Mouse (Mus musculus) midbrain, embryonic 13.5 days (tissue): ENCODE measurements around the gene Slf2. TPM values are rescaled to one million over a fixed set of nuclear protein-coding genes. Genes with fewer than 3 reads are reported as not detected.
A peak's percentile ranks its signal among the peaks of the same experiment; 100 is the strongest.

Source experiments
- ATAC-seq: fragments of 200-750 bp; cut with Nextera tagmentation; 2 replicates; pipeline ENCODE4 v1.8.0; 2017; ENCODE audit warnings: mild to moderate bottlenecking, moderate TSS enrichment, moderate library complexity
- H3K27ac ChIP-seq: fragments of 300-500 bp; sonication (generic); 2 replicates; pipeline ENCODE4 v1.5.1; 2015; ENCODE audit warnings: inconsistent platforms, mild to moderate bottlenecking, moderate library complexity
- H3K27me3 ChIP-seq: fragments of 300-500 bp; sonication (generic); 2 replicates; pipeline ENCODE4 v1.6.1; 2015; ENCODE audit warnings: mild to moderate bottlenecking, inconsistent platforms
- H3K36me3 ChIP-seq: fragments of 300-500 bp; sonication (generic); 2 replicates; pipeline ENCODE4 v1.6.1; 2015; ENCODE audit warnings: mild to moderate bottlenecking, inconsistent platforms
- H3K4me1 ChIP-seq: fragments of 300-500 bp; sonication (generic); replicated peaks from 2 replicates; pipeline ENCODE4 v1.6.1; 2015; ENCODE audit warnings: inconsistent platforms
- H3K4me2 ChIP-seq: fragments of 300-500 bp; sonication (generic); replicated peaks from 2 replicates; pipeline ENCODE4 v1.6.1; 2015; ENCODE audit warnings: moderate library complexity, mild to moderate bottlenecking, inconsistent platforms
- H3K4me3 ChIP-seq: fragments of 300-500 bp; sonication (generic); replicated peaks from 2 replicates; pipeline ENCODE4 v1.5.1; 2015; ENCODE audit warnings: mild to moderate bottlenecking, inconsistent platforms
- H3K9ac ChIP-seq: fragments of 300-500 bp; sonication (generic); replicated peaks from 2 replicates; pipeline ENCODE4 v1.6.1; 2015; ENCODE audit warnings: mild to moderate bottlenecking, inconsistent platforms
- H3K9me3 ChIP-seq: fragments of 300-500 bp; sonication (generic); 2 replicates; pipeline ENCODE4 v1.6.1; 2016; ENCODE audit warnings: mild to moderate bottlenecking, inconsistent platforms
- WGBS: fragments of 180-500 bp; shearing (Covaris S2); methylation state at CpG from one replicate; pipeline ENCODE4 v1.1.7; 2015; 5-methylcytosine and 5-hydroxymethylcytosine counted together
- polyA plus RNA-seq: library from polyadenylated mRNA; unstranded; fragments of >200 nt; fragmentation: Nextera tagmentation; extraction: Ambion mirVana; gene quantifications from 2 replicates; pipeline ENCODE4 v1.2.1, GENCODE M21; 2015

The Slf2 gene
- polyA plus RNA-seq, 1 experiment from 2014 or later: 30.2 TPM

GRCm38 (mm10) chr19:45028746-45029145, 97.8 kb downstream of the Slf2 start:
- ATAC-seq: no peak
- Histone ChIP-seq H3K4me3 (no peak overlapping the region), H3K36me3 (peaks cover 50% of the 10 kb centered on the region), H3K4me1 (peaks cover 15% of the 10 kb centered on the region; the same call in 1 of the 2 replicates), H3K9ac (no peak overlapping the region), H3K4me2 (no peak overlapping the region), H3K9me3 (no peaks in the 10 kb centered on the region), H3K27ac (no peak overlapping the region), H3K27me3 (no peaks in the 10 kb centered on the region)
- WGBS: 68% methylated on average over 19 of the region's 19 CpGs

- no peaks in the 10 kb centered on the region for H3K9me3 ChIP-seq
- no peak overlapping the region for H3K9ac ChIP-seq
- H3K4me1 ChIP-seq: peaks cover 18% of the 10 kb centered on the region; the same call in 1 of the 2 replicates
- H3K4me2 ChIP-seq: no peak overlapping the region
- no peak for ATAC-seq
- no peak overlapping the region for H3K27ac ChIP-seq
- peaks cover 44% of the 10 kb centered on the region for H3K36me3 ChIP-seq
- H3K27me3 ChIP-seq: no peaks in the 10 kb centered on the region
- WGBS: 56% methylated on average over 9 of the region's 9 CpGs
- no peak overlapping the region for H3K4me3 ChIP-seq
These were observed 98.6 kb downstream of the Slf2 start for GRCm38 (mm10) chr19:45029571-45029970.

GRCm38 (mm10) chr19:45030111-45030510, 99.2 kb downstream of the Slf2 start:
- no peak overlapping the region for H3K9ac ChIP-seq
- H3K27ac ChIP-seq: no peak overlapping the region
- peak; percentile 43; the same call in 1 of the 2 replicates for ATAC-seq
- no peak overlapping the region for H3K4me3 ChIP-seq
- no peaks in the 10 kb centered on the region for H3K9me3 ChIP-seq
- peaks cover 38% of the 10 kb centered on the region for H3K36me3 ChIP-seq
- no peak overlapping the region for H3K4me2 ChIP-seq
- 31% methylated on average over 8 of the region's 8 CpGs for WGBS
- H3K4me1 ChIP-seq: peaks cover 18% of the 10 kb centered on the region; the same call in 1 of the 2 replicates
- no peaks in the 10 kb centered on the region for H3K27me3 ChIP-seq

- no peak overlapping the region for H3K9ac ChIP-seq
- peak overlapping the region; percentile 27 for H3K4me2 ChIP-seq
- H3K4me3 ChIP-seq: no peak overlapping the region
- H3K27ac ChIP-seq: no peak overlapping the region
- H3K27me3 ChIP-seq: no peaks in the 10 kb centered on the region
- H3K4me1 ChIP-seq: peaks cover 18% of the 10 kb centered on the region; the same call in 1 of the 2 replicates
- peaks cover 29% of the 10 kb centered on the region for H3K36me3 ChIP-seq
- 39% methylated on average over 20 of the region's 20 CpGs for WGBS
- 0 out of 2 replicates have a peak, but pooled peaks have one; percentile 57 for ATAC-seq
- H3K9me3 ChIP-seq: no peaks in the 10 kb centered on the region
These were observed 100.1 kb downstream of the Slf2 start for GRCm38 (mm10) chr19:45030746-45031693.

DNA sequence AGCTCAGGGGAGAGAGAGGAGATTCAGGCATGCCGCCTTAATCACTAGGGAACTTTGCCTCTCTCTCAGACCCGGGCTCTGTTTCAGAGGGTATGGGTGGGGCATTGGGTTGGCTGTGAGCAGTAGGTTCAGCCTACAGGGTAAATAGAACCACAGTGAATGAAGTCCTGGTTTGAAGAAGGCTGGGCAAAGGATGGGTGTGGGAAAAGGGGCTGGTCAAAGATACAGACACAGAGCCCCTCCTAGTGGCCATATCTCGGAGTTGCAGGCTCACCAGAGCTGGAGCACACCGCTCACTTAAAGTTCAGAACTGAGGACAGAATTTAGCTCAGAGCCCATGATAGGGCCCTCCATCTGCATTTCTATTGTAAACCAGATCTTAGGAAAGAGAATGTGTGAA, 100.8 kb downstream of the Slf2 start:
- WGBS: 18% methylated on average over 4 of the region's 4 CpGs
- peak; percentile 22; the same call in 1 of the 2 replicates for ATAC-seq
- no peaks in the 10 kb centered on the region for H3K9me3 ChIP-seq
- no peak overlapping the region for H3K9ac ChIP-seq
- no peaks in the 10 kb centered on the region for H3K27me3 ChIP-seq
- H3K27ac ChIP-seq: no peak overlapping the region
- H3K4me2 ChIP-seq: no peak overlapping the region
- no peak overlapping the region for H3K4me3 ChIP-seq
- H3K4me1 ChIP-seq: peaks cover 18% of the 10 kb centered on the region; the same call in 1 of the 2 replicates
- H3K36me3 ChIP-seq: peaks cover 22% of the 10 kb centered on the region

Other genes starting within 250 kb of the Slf2 start
- gene Pax2, start 175.1 kb upstream of the Slf2 start, polyA plus RNA-seq: 0.63 and 1.0 TPM in 2 replicates
- 13.4 and 15.7 TPM in 2 replicates for gene Sema4g, start 58.0 kb downstream of the Slf2 start, polyA plus RNA-seq
- gene Twnk, start 74.5 kb downstream of the Slf2 start, polyA plus RNA-seq: 19.2 and 20.0 TPM in 2 replicates
- gene Mrpl43, start 75.3 kb downstream of the Slf2 start, polyA plus RNA-seq: 91.3 and 91.5 TPM in 2 replicates
- 24.6 and 30.9 TPM in 2 replicates for gene Lzts2, start 83.3 kb downstream of the Slf2 start, polyA plus RNA-seq
- gene Pdzd7, start 114.6 kb downstream of the Slf2 start, polyA plus RNA-seq: 1.3 and 1.8 TPM in 2 replicates
- gene Sfxn3, start 116.4 kb downstream of the Slf2 start, polyA plus RNA-seq: 58.1 and 61.2 TPM in 2 replicates
- gene Kazald1, start 144.1 kb downstream of the Slf2 start, polyA plus RNA-seq: 0.94 and 1.1 TPM in 2 replicates
- gene Tlx1, start 219.5 kb downstream of the Slf2 start, polyA plus RNA-seq: 0.07 TPM in 1 of 2 replicates, not detected in the other